Mouse (Mus musculus): ENCODE results near the gene Etv3. TPM values are rescaled to one million over a fixed set of nuclear protein-coding genes. Genes with fewer than 3 reads are reported as not detected.

The Etv3 gene
- polyA plus RNA-seq, 2 experiments: 1.3 to 2.7 TPM

DNA sequence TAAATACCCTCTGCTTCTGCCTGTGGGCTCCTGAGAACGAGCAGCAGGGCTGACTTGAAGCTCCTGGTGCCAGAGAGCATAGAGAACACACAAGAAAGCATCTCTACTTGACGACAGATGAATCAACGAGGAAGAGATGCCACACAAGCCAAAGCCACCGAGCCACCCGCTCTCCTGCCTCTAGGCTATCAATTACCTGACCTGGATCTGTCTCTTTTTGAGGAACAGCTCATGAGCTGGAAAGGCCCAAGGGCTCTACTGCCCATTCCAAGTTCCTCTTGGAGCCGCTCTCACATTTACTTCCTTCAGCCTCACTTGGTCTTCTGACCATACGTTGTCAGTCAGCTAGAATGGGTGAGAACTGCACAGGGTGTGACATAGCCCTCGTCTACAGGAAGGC lies 36.2 kb downstream of the Etv3 start:
- WGBS (ENCODE audit: insufficient replicate concordance): 34% methylated on average over 8 of the region's 8 CpGs
- no peak overlapping the region for H3K4me2 ChIP-seq (ENCODE audit: low read depth)
- TF ChIP-seq CTCF (IDR thresholded peaks at IDR 0.05; ENCODE audit: low read depth) (no peak), EP300 (IDR thresholded peaks at IDR 0.05; ENCODE audit: low read depth) (no peak)

DNA sequence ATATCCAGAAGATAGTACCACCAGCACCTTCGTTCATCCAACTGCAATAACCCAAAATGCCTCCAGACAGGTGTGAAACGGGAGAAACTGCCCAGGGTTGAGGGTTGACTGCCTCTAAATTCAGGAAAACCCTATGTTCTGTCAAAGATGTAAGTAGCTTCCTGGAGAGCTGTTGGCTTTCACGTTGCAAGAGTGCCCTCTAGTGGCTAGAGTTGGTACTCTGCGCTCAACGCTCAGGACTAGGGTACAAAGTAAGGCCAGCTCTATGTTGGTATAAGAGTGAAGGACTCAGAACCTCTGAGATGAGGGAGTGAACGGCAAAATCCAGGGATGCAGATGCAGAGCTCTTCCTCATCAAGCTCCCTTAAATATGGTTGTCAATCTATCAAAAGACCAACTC lies 37.2 kb downstream of the Etv3 start:
- no peaks in the 10 kb centered on the region for H3K36me3 ChIP-seq (replicated peaks; ENCODE audit: control insufficient read depth, insufficient read depth, low read depth)
- no peaks in the 10 kb centered on the region for H3K27me3 ChIP-seq (ENCODE audit: control insufficient read depth, insufficient read depth, low read length)
- under 1% methylated on average over 6 of the region's 6 CpGs for WGBS (ENCODE audit: insufficient replicate concordance)
- H3K9me3 ChIP-seq (ENCODE audit: control insufficient read depth, low read length): no peaks in the 10 kb centered on the region
- peaks cover 0 to 3% of the 10 kb centered on the region in 2 experiments; a peak in 2 of 4 replicates for H3K4me1 ChIP-seq (replicated peaks; ENCODE audit: control insufficient read depth in 2 of 2, insufficient read depth in 2 of 2, low read length in 1 of 2)
- peak; percentile 90 for TF ChIP-seq CTCF (IDR thresholded peaks at IDR 0.05; ENCODE audit: low read depth)
- TF ChIP-seq EP300 (IDR thresholded peaks at IDR 0.05; ENCODE audit: low read depth): no peak
- no peak overlapping the region for H3K4me2 ChIP-seq (ENCODE audit: low read depth)
- peak; percentile 41 to 51 (median 43) for DNase-seq (ENCODE audit: low read depth in 3 of 3, low spot score in 3 of 3)
- no peak overlapping the region for H3K27ac ChIP-seq
- no peak overlapping the region for H3K4me3 ChIP-seq (ENCODE audit: insufficient read depth in 1 of 2, low read depth in 2 of 2, low read length in 2 of 2)
- no peak for ATAC-seq (ENCODE audit: insufficient read depth)
- H3K9ac ChIP-seq (replicated peaks): no peak overlapping the region

More for the DNA sequence above, 36.2 kb downstream of the Etv3 start:
- Histone ChIP-seq H3K27me3 (ENCODE audit: control insufficient read depth, insufficient read depth, low read length) (no peaks in the 10 kb centered on the region), H3K4me3 (ENCODE audit: insufficient read depth in 1 of 2, low read depth in 2 of 2, low read length in 2 of 2) (no peak overlapping the region), H3K9ac (replicated peaks) (no peak overlapping the region), H3K4me1 (replicated peaks; ENCODE audit: control insufficient read depth in 2 of 2, insufficient read depth in 2 of 2, low read length in 1 of 2) (peaks cover 0 to 3% of the 10 kb centered on the region in 2 experiments; a peak in 2 of 4 replicates), H3K27ac (no peak overlapping the region), H3K36me3 (replicated peaks; ENCODE audit: control insufficient read depth, insufficient read depth, low read depth) (no peaks in the 10 kb centered on the region), H3K9me3 (ENCODE audit: control insufficient read depth, low read length) (no peaks in the 10 kb centered on the region)
- ATAC-seq (ENCODE audit: insufficient read depth): no peak
- no peak for DNase-seq (ENCODE audit: low read depth in 3 of 3, low spot score in 3 of 3)

DNA sequence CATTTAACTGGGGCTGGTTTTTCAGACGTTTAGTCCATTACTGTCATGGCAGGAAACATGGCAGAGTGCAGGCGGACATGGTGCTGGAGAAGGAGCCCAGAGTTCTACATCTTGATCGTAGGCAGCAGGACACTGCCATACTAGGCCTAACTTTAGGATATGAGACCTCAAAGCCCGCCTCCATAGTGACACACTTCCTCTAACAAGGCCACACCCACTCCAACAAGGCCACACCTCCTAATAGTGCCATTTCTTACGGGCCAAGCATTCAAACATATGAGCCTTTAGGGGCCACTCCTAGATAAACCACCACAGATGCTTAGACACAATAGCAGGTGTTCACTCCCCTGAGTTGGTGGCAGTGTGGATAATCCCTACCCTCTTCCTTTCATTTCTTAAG lies 38.3 kb downstream of the Etv3 start:
- no peaks in the 10 kb centered on the region for H3K27me3 ChIP-seq (ENCODE audit: control insufficient read depth, insufficient read depth, low read length)
- ATAC-seq (ENCODE audit: insufficient read depth) (no peak), DNase-seq (ENCODE audit: low read depth in 3 of 3, low spot score in 3 of 3) (no peak)
- H3K9ac ChIP-seq (replicated peaks): no peak overlapping the region
- 50% methylated on average over 5 of the region's 5 CpGs for WGBS (ENCODE audit: insufficient replicate concordance)
- H3K4me3 ChIP-seq (ENCODE audit: insufficient read depth in 1 of 2, low read depth in 2 of 2, low read length in 2 of 2): no peak overlapping the region
- H3K4me2 ChIP-seq (ENCODE audit: low read depth): no peak overlapping the region
- peaks cover 0 to 3% of the 10 kb centered on the region in 2 experiments; a peak in 2 of 4 replicates for H3K4me1 ChIP-seq (replicated peaks; ENCODE audit: control insufficient read depth in 2 of 2, insufficient read depth in 2 of 2, low read length in 1 of 2)
- no peak overlapping the region for H3K27ac ChIP-seq
- TF ChIP-seq CTCF (IDR thresholded peaks at IDR 0.05; ENCODE audit: low read depth): no peak
- no peaks in the 10 kb centered on the region for H3K36me3 ChIP-seq (replicated peaks; ENCODE audit: control insufficient read depth, insufficient read depth, low read depth)
- H3K9me3 ChIP-seq (ENCODE audit: control insufficient read depth, low read length): no peaks in the 10 kb centered on the region

DNA sequence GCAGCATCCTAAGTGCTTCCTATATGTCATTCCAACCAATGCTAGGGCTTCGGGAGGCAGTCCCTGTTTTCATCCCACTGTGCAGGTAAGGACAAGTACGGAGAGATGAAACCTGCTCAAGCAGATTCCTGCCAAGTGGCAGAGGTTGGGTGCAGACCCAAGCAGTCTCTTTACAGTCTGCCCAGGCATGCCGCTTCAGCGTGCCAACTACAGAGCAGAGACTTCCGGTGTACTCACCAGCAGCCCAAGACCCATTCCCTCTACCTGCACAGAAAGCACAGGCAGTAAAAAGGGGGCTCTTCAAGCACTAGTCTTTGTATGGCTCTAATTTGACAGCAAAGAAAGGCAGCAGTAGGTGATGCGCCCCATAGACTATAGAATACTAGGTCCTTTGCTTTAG lies 40.4 kb downstream of the Etv3 start:
- ATAC-seq (ENCODE audit: insufficient read depth): no peak
- Histone ChIP-seq H3K4me2 (ENCODE audit: low read depth) (no peak overlapping the region), H3K4me3 (ENCODE audit: insufficient read depth in 1 of 2, low read depth in 2 of 2, low read length in 2 of 2) (no peak overlapping the region), H3K9me3 (ENCODE audit: control insufficient read depth, low read length) (no peaks in the 10 kb centered on the region), H3K36me3 (replicated peaks; ENCODE audit: control insufficient read depth, insufficient read depth, low read depth) (no peaks in the 10 kb centered on the region), H3K27me3 (ENCODE audit: control insufficient read depth, insufficient read depth, low read length) (no peaks in the 10 kb centered on the region), H3K27ac (no peak overlapping the region), H3K9ac (replicated peaks) (no peak overlapping the region), H3K4me1 (replicated peaks; ENCODE audit: control insufficient read depth in 2 of 2, insufficient read depth in 2 of 2, low read length in 1 of 2) (peaks cover 0 to 3% of the 10 kb centered on the region in 2 experiments; a peak in 2 of 4 replicates)
- no peak for DNase-seq (ENCODE audit: low read depth in 3 of 3, low spot score in 3 of 3)
- 63% methylated on average over 6 of the region's 6 CpGs for WGBS (ENCODE audit: insufficient replicate concordance)
- TF ChIP-seq EP300 (IDR thresholded peaks at IDR 0.05; ENCODE audit: low read depth) (no peak), CTCF (IDR thresholded peaks at IDR 0.05; ENCODE audit: low read depth) (no peak)

DNA sequence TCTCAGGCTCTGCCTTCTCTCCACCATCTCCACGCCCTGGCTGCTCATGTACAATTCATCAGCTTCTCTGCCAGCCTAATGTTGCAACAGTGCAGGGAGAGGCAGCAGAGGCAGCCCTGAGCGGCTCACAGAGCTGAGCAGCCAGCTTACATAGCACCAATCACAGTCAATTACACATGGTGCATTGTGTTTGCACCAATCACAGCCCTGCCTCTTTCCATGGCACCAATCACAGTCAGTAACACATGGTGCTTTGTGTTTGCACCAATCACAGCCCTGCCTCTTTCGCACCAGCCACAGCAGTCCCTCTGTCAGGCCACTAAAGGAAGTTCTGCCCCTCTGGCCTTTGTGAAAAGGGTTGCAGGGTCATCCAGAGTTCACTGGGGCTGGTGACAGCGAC lies 40.9 kb downstream of the Etv3 start:
- H3K36me3 ChIP-seq (replicated peaks; ENCODE audit: control insufficient read depth, insufficient read depth, low read depth): no peaks in the 10 kb centered on the region
- TF ChIP-seq EP300 (IDR thresholded peaks at IDR 0.05; ENCODE audit: low read depth) (no peak), CTCF (IDR thresholded peaks at IDR 0.05; ENCODE audit: low read depth) (no peak)
- H3K4me2 ChIP-seq (ENCODE audit: low read depth): no peak overlapping the region
- DNase-seq (ENCODE audit: low read depth in 3 of 3, low spot score in 3 of 3) (peak; percentile 4 to 26 (median 17)), ATAC-seq (ENCODE audit: insufficient read depth) (peak; percentile 87)
- no peak overlapping the region for H3K4me3 ChIP-seq (ENCODE audit: insufficient read depth in 1 of 2, low read depth in 2 of 2, low read length in 2 of 2)
- WGBS (ENCODE audit: insufficient replicate concordance): 14% methylated on average over 4 of the region's 4 CpGs
- no peak overlapping the region for H3K27ac ChIP-seq
- H3K27me3 ChIP-seq (ENCODE audit: control insufficient read depth, insufficient read depth, low read length): no peaks in the 10 kb centered on the region
- H3K9ac ChIP-seq (replicated peaks): no peak overlapping the region
- H3K9me3 ChIP-seq (ENCODE audit: control insufficient read depth, low read length): no peaks in the 10 kb centered on the region
- H3K4me1 ChIP-seq (replicated peaks; ENCODE audit: control insufficient read depth in 2 of 2, insufficient read depth in 2 of 2, low read length in 1 of 2): peaks cover 0 to 3% of the 10 kb centered on the region in 2 experiments; a peak in 2 of 4 replicates
